ENCODE assay signal across 11 mouse cellular contexts in genomic region chr14:121247287-121247686, GRCm38 (mm10).
DNase-seq lines count a peak whose midpoint lies in the region; ATAC-seq and TF ChIP-seq lines count a peak whose summit lies in the region.
"Had no signal": no experiment of that assay in that cellular context is flagged by ENCODE, and none has a peak within 500 bp of the region (broad histone marks: within the 10 kb centered on the region; RNA-seq: fewer than 3 reads in every experiment).

No protein-coding gene starts in this region.

- H3K9me3 ChIP-seq in heart, postnatal 0 days (replicated peaks; ENCODE audit: control insufficient read depth, low read length), result no peaks in the 10 kb centered on the region
- no peaks in the 10 kb centered on the region for H3K9me3 ChIP-seq in stomach, embryonic 15.5 days
- no peaks in the 10 kb centered on the region for H3K9me3 ChIP-seq in stomach, postnatal 0 days (ENCODE audit: control insufficient read depth, low read length)

- no peak for TF ChIP-seq EP300 in heart, postnatal 0 days (IDR thresholded peaks at IDR 0.05; ENCODE audit: low read depth)
- TF ChIP-seq EP300 in stomach, postnatal 0 days (optimal IDR thresholded peaks at IDR 0.05), result no peak

- peak overlapping the region; percentile 35 for H3K27ac ChIP-seq in heart, postnatal 0 days (ENCODE audit: low read depth)
- peak overlapping the region; percentile 67; the same call in 1 of the 2 replicates for H3K27ac ChIP-seq in stomach, embryonic 15.5 days
- H3K27ac ChIP-seq in stomach, postnatal 0 days (replicated peaks), result no peak overlapping the region

- H3K4me2 ChIP-seq in heart, postnatal 0 days (ENCODE audit: low read depth, low read length), result no peak overlapping the region
- no peak overlapping the region for H3K4me2 ChIP-seq in stomach, embryonic 15.5 days
- H3K4me2 ChIP-seq in stomach, postnatal 0 days (replicated peaks; ENCODE audit: low read depth), result no peak overlapping the region

- H3K4me3 ChIP-seq in heart, postnatal 0 days (ENCODE audit: low read depth, low read length), result no peak overlapping the region
- no peak overlapping the region for H3K4me3 ChIP-seq in stomach, embryonic 15.5 days (replicated peaks)
- H3K4me3 ChIP-seq in stomach, postnatal 0 days (ENCODE audit: low read depth, low read length), result no peak overlapping the region

- WGBS in heart, postnatal 0 days, result 60% methylated on average over 7 of the region's 7 CpGs
- 56% methylated on average over 7 of the region's 7 CpGs for WGBS in stomach, embryonic 15.5 days
- WGBS in stomach, postnatal 0 days, result 69% methylated on average over 7 of the region's 7 CpGs

- H3K4me1 ChIP-seq in heart, postnatal 0 days (ENCODE audit: control insufficient read depth, insufficient read depth), result peaks cover 17% of the 10 kb centered on the region
- H3K4me1 ChIP-seq in stomach, embryonic 15.5 days, result no peaks in the 10 kb centered on the region
- no peaks in the 10 kb centered on the region for H3K4me1 ChIP-seq in stomach, postnatal 0 days (replicated peaks; ENCODE audit: control insufficient read depth, insufficient read depth)

- H3K9ac ChIP-seq in heart, postnatal 0 days (replicated peaks; ENCODE audit: low read depth, low read length), result no peak overlapping the region
- no peak overlapping the region for H3K9ac ChIP-seq in stomach, embryonic 15.5 days
- H3K9ac ChIP-seq in stomach, postnatal 0 days (ENCODE audit: low read length), result no peak overlapping the region

- no peak for ATAC-seq in heart, postnatal 0 days (ENCODE audit: insufficient read depth, low read depth)
- ATAC-seq in stomach, embryonic 15.5 days (ENCODE audit: insufficient read depth, low FRiP score, low read depth), result no peak
- ATAC-seq in stomach, postnatal 0 days (ENCODE audit: low FRiP score, low TSS enrichment), result no peak; the same call in 1 of the 2 replicates

- no peaks in the 10 kb centered on the region for H3K27me3 ChIP-seq in heart, postnatal 0 days (ENCODE audit: control insufficient read depth, insufficient read depth, low read length)
- no peaks in the 10 kb centered on the region for H3K27me3 ChIP-seq in stomach, embryonic 15.5 days (replicated peaks)
- no peaks in the 10 kb centered on the region for H3K27me3 ChIP-seq in stomach, postnatal 0 days (ENCODE audit: control insufficient read depth, insufficient read depth, low read length)

- no peak for TF ChIP-seq CTCF in heart, postnatal 0 days (IDR thresholded peaks at IDR 0.05; ENCODE audit: low read depth)
- TF ChIP-seq CTCF in stomach, postnatal 0 days (IDR thresholded peaks at IDR 0.05; ENCODE audit: low read depth), result no peak

- DNase-seq in heart, postnatal 0 days (ENCODE audit: low spot score), result no peak
- no peak for DNase-seq in heart, adult 9 months (ENCODE audit: low spot score in 2 of 2)
- DNase-seq in stomach, postnatal 0 days (ENCODE audit: low spot score), result no peak
- peak; percentile 79 for DNase-seq in forelimb bud, embryonic 11.5 days (ENCODE audit: low read depth, low spot score)
- DNase-seq in left cerebral cortex, adult 9 months (ENCODE audit: low spot score in 2 of 2), result no peak
- DNase-seq in cerebellum, adult 11 months, result no peak
- DNase-seq: cerebellum, adult 11-12 months; kidney, adult 11 months; layer of hippocampus, postnatal 36 days; right cerebral cortex, postnatal 4 days had no signal

- peaks cover 34% of the 10 kb centered on the region for H3K36me3 ChIP-seq in heart, postnatal 0 days (replicated peaks; ENCODE audit: control insufficient read depth, insufficient read depth, low read length)
- peaks cover 13% of the 10 kb centered on the region for H3K36me3 ChIP-seq in stomach, embryonic 15.5 days
- peaks cover 2% of the 10 kb centered on the region; the same call in 1 of the 2 replicates for H3K36me3 ChIP-seq in stomach, postnatal 0 days (ENCODE audit: control insufficient read depth, insufficient read depth, low read length)
